Mouse (Mus musculus) heart, postnatal 0 days (tissue): ENCODE results near the gene Tmem72.

Experiments used
- CTCF ChIP-seq: IDR thresholded peaks from 2 replicates; pipeline ENCODE4 v1.5.1; 2016; ENCODE audit warnings: antibody characterized with exemption, control low read depth, low read depth
- EP300 ChIP-seq: IDR thresholded peaks from 2 replicates; pipeline ENCODE4 v1.6.1; 2016; ENCODE audit warnings: antibody characterized with exemption, low read depth

- TF ChIP-seq CTCF (no peak), EP300 (no peak)
Observed at GRCm38 (mm10) chr6:116700821-116701220, 15.9 kb downstream of the Tmem72 start.
